Mouse (Mus musculus) neutrophil, adult 5-6 weeks (primary cell): ENCODE data around the gene Thap2. TPM values are rescaled to one million over a fixed set of nuclear protein-coding genes. Genes with fewer than 3 reads are reported as not detected.

Experiments
- total RNA-seq: library from RNA; stranded (forward); fragments of 200-1000 nt; gene quantifications from 2 replicates; pipeline ENCODE4 v1.2.3, GENCODE M21; 2017

Thap2 gene
- total RNA-seq, 1 experiment from 2014 or later: 8.7 TPM

Other genes starting within 250 kb of the Thap2 start
- gene Tph2, start 199.4 kb downstream of the Thap2 start, total RNA-seq: not detected in 2 replicates
- gene Tbc1d15, start 133.0 kb downstream of the Thap2 start, total RNA-seq: 113 and 149 TPM in 2 replicates
- gene Rab21, start 68.8 kb downstream of the Thap2 start, total RNA-seq: 90.6 and 92.8 TPM in 2 replicates
- 16.8 and 19.9 TPM in 2 replicates for gene Tmem19, start 21.9 kb downstream of the Thap2 start, total RNA-seq
- 116 and 127 TPM in 2 replicates for gene Zfc3h1, start 516 bp upstream of the Thap2 start, total RNA-seq
- gene A930009A15Rik, start 185.5 kb upstream of the Thap2 start, total RNA-seq: not detected in 2 replicates
- gene Lgr5, start 203.3 kb upstream of the Thap2 start, total RNA-seq: 0.70 and 1.6 TPM in 2 replicates